Mouse (Mus musculus) bone marrow, adult 2 months (tissue): ENCODE results near the gene Pip4k2a. TPM values are rescaled to one million over a fixed set of nuclear protein-coding genes. Genes with fewer than 3 reads are reported as not detected.
A peak's percentile ranks its signal among the peaks of the same experiment; 100 is the strongest.

ENCODE experiments used
- H3K27ac ChIP-seq: fragments of 200-500 bp; 2 replicates; pipeline ENCODE4 v1.5.1; 2012; ENCODE audit warnings: low read depth, mild to moderate bottlenecking, control low read depth, inconsistent platforms, low read length; ENCODE audit not compliant: control insufficient read depth, poor library complexity, insufficient read depth
- H3K4me1 ChIP-seq: fragments of 200-500 bp; 2 replicates; pipeline ENCODE4 v1.6.1; 2011; ENCODE audit warnings: low read length; ENCODE audit not compliant: control insufficient read depth, insufficient read depth
- H3K4me3 ChIP-seq: fragments of 200-500 bp; replicated peaks from 2 replicates; pipeline ENCODE3; 2011; ENCODE audit warnings: mild to moderate bottlenecking, low read depth, low read length, control low read depth; ENCODE audit not compliant: control insufficient read depth
- CTCF ChIP-seq: fragments of 200-500 bp; IDR thresholded peaks from 2 replicates; pipeline ENCODE4 v1.5.1; 2011; ENCODE audit warnings: low read length, control low read depth; ENCODE audit not compliant: control insufficient read depth, insufficient read depth
- POLR2A ChIP-seq: fragments of 200-500 bp; IDR thresholded peaks from 2 replicates; pipeline ENCODE4 v1.6.1; 2011; ENCODE audit warnings: low read depth, mild to moderate bottlenecking, control low read depth, low read length, borderline replicate concordance; ENCODE audit not compliant: control insufficient read depth
- WGBS: fragments of 180-500 bp; shearing (Covaris S2); methylation state at CpG from one replicate; pipeline ENCODE4 v1.1.7; 2018; 5-methylcytosine and 5-hydroxymethylcytosine counted together
- polyA plus RNA-seq: library from polyadenylated mRNA; stranded (reverse); fragments of >200 nt; gene quantifications from 2 replicates; pipeline ENCODE4 v1.2.4, GENCODE M21; 2011; ENCODE audit warnings: low replicate concordance; ENCODE audit not compliant: missing spikeins, insufficient read depth, insufficient read length

Gene Pip4k2a
- polyA plus RNA-seq, 1 experiment = 46.7 TPM

GRCm38 (mm10) chr2:18988885-18989284, 9.0 kb downstream of the Pip4k2a start:
- peaks cover 4% of the 10 kb centered on the region for H3K4me1 ChIP-seq
- TF ChIP-seq CTCF (peak; percentile 21; the same call in 1 of the 2 replicates), POLR2A (no peak)
- WGBS = 62% methylated on average over 3 of the region's 3 CpGs
- H3K27ac ChIP-seq = no peak overlapping the region
- H3K4me3 ChIP-seq = no peak overlapping the region

- Histone ChIP-seq H3K27ac (no peak overlapping the region), H3K4me3 (no peak overlapping the region), H3K4me1 (peaks cover 7% of the 10 kb centered on the region)
- TF ChIP-seq CTCF (no peak), POLR2A (no peak)
- WGBS = 47% methylated on average over 3 of the region's 3 CpGs
These were observed 12.4 kb downstream of the Pip4k2a start for GRCm38 (mm10) chr2:18985506-18985905.

- TF ChIP-seq CTCF (no peak), POLR2A (no peak)
- H3K4me3 ChIP-seq = no peak overlapping the region
- 61% methylated on average over 15 of the region's 15 CpGs for WGBS
- H3K4me1 ChIP-seq = peaks cover 8% of the 10 kb centered on the region
- H3K27ac ChIP-seq = peak overlapping the region; percentile 54
These were observed 13.7 kb downstream of the Pip4k2a start for GRCm38 (mm10) chr2:18984095-18984847.

- H3K27ac ChIP-seq = peak overlapping the region; percentile 62; the same call in 1 of the 2 replicates
- H3K4me1 ChIP-seq = peaks cover 6% of the 10 kb centered on the region
- no peak overlapping the region for H3K4me3 ChIP-seq
These were observed 14.4 kb downstream of the Pip4k2a start for GRCm38 (mm10) chr2:18983546-18983945.

GRCm38 (mm10) chr2:18982581-18982980, 15.3 kb downstream of the Pip4k2a start:
- no peak overlapping the region for H3K4me3 ChIP-seq
- H3K27ac ChIP-seq = peak overlapping the region; percentile 19; the same call in 1 of the 2 replicates
- WGBS = 43% methylated on average over 6 of the region's 6 CpGs
- TF ChIP-seq CTCF (no peak), POLR2A (no peak)
- peaks cover 6% of the 10 kb centered on the region for H3K4me1 ChIP-seq

More at GRCm38 (mm10) chr2:18983546-18983945, 14.4 kb downstream of the Pip4k2a start:
- no peak for TF ChIP-seq CTCF
- no peak for TF ChIP-seq POLR2A

- 68% methylated on average over 7 of the region's 7 CpGs for WGBS
These were observed 18.3 kb downstream of the Pip4k2a start for GRCm38 (mm10) chr2:18979675-18980074.

GRCm38 (mm10) chr2:18979046-18979445, 18.9 kb downstream of the Pip4k2a start:
- no peak overlapping the region for H3K27ac ChIP-seq
- 79% methylated on average over 4 of the region's 4 CpGs for WGBS
- TF ChIP-seq POLR2A (no peak), CTCF (no peak)
- H3K4me1 ChIP-seq = peaks cover 10% of the 10 kb centered on the region
- H3K4me3 ChIP-seq = no peak overlapping the region

More at GRCm38 (mm10) chr2:18979675-18980074, 18.3 kb downstream of the Pip4k2a start:
- no peak overlapping the region for H3K4me3 ChIP-seq
- no peak overlapping the region for H3K27ac ChIP-seq
- no peak for TF ChIP-seq CTCF
- H3K4me1 ChIP-seq = peaks cover 10% of the 10 kb centered on the region

GRCm38 (mm10) chr2:18977201-18977805, 20.6 kb downstream of the Pip4k2a start:
- TF ChIP-seq CTCF (no peak), POLR2A (no peak)
- WGBS = 77% methylated on average over 10 of the region's 10 CpGs
- H3K4me1 ChIP-seq = peaks cover 6% of the 10 kb centered on the region
- no peak overlapping the region for H3K4me3 ChIP-seq
- 0 out of 2 replicates have a peak overlapping the region, but pooled peaks have one; percentile 23 for H3K27ac ChIP-seq
